Mouse (Mus musculus) ovary, postnatal 36 days (tissue): Measurements from ENCODE around the gene Gm10337.
A peak's percentile ranks its signal among the peaks of the same experiment; 100 is the strongest.

Experiments
- DNase-seq: peaks from one replicate; pipeline ENCODE4 v3.0.0; 2022; ENCODE audit warnings: low spot score, mixed read lengths

Gm10337 gene

GRCm38 (mm10) chr15:102499851-102500250 lies 3.7 kb upstream of the Gm10337 start:
- DNase-seq = no peak

- no peak for DNase-seq
These were observed 3.0 kb upstream of the Gm10337 start for GRCm38 (mm10) chr15:102500479-102500878.

- DNase-seq = no peak
These were observed 2.3 kb upstream of the Gm10337 start for GRCm38 (mm10) chr15:102501084-102501814.

GRCm38 (mm10) chr15:102502254-102502840 lies 1.2 kb upstream of the Gm10337 start:
- no peak for DNase-seq

- DNase-seq = no peak
These were observed 631 bp downstream of the Gm10337 start for GRCm38 (mm10) chr15:102503924-102504782.

GRCm38 (mm10) chr15:102505073-102505769 lies 1.7 kb downstream of the Gm10337 start:
- DNase-seq = no peak

GRCm38 (mm10) chr15:102505770-102506463 lies 2.4 kb downstream of the Gm10337 start:
- no peak for DNase-seq

- no peak for DNase-seq
These were observed 2.9 kb downstream of the Gm10337 start for GRCm38 (mm10) chr15:102506464-102506830.

GRCm38 (mm10) chr15:102506864-102507263 lies 3.3 kb downstream of the Gm10337 start:
- no peak for DNase-seq

GRCm38 (mm10) chr15:102507561-102507960 lies 4.0 kb downstream of the Gm10337 start:
- no peak for DNase-seq

- no peak for DNase-seq
These were observed 4.8 kb downstream of the Gm10337 start for GRCm38 (mm10) chr15:102508336-102508735.

- no peak for DNase-seq
These were observed 6.6 kb downstream of the Gm10337 start for GRCm38 (mm10) chr15:102510110-102510509.

- DNase-seq = peak; percentile 87
These were observed 7.2 kb downstream of the Gm10337 start for GRCm38 (mm10) chr15:102510590-102511284.

GRCm38 (mm10) chr15:102511285-102511833 lies 7.8 kb downstream of the Gm10337 start:
- DNase-seq = no peak

GRCm38 (mm10) chr15:102512010-102512409 lies 8.5 kb downstream of the Gm10337 start:
- no peak for DNase-seq

- DNase-seq = no peak
These were observed 8.9 kb downstream of the Gm10337 start for GRCm38 (mm10) chr15:102512471-102512870.

GRCm38 (mm10) chr15:102513004-102513403 lies 9.5 kb downstream of the Gm10337 start:
- DNase-seq = no peak

- no peak for DNase-seq
These were observed 11.7 kb downstream of the Gm10337 start for GRCm38 (mm10) chr15:102515261-102515660.

- no peak for DNase-seq
These were observed 12.3 kb downstream of the Gm10337 start for GRCm38 (mm10) chr15:102515791-102516190.

- no peak for DNase-seq
These were observed 12.8 kb downstream of the Gm10337 start for GRCm38 (mm10) chr15:102516293-102516692.
